Mouse (Mus musculus): ENCODE data around the gene Itga3. TPM values are rescaled to one million over a fixed set of nuclear protein-coding genes. Genes with fewer than 3 reads are reported as not detected.
A peak's percentile ranks its signal among the peaks of the same experiment; 100 is the strongest.

Gene Itga3
- polyA plus RNA-seq, 1 experiment, result 17.1 TPM

- DNase-seq, result no peak
- Histone ChIP-seq H3K4me1 (replicated peaks; ENCODE audit: control insufficient read depth, insufficient read depth, low read length) (no peaks in the 10 kb centered on the region), H3K27me3 (ENCODE audit: control insufficient read depth, insufficient read depth, low read length) (no peaks in the 10 kb centered on the region), H3K4me3 (ENCODE audit: control insufficient read depth, insufficient read depth, low read length) (no peak overlapping the region), H3K27ac (ENCODE audit: control insufficient read depth, insufficient read depth, low read length) (no peak overlapping the region), H3K36me3 (ENCODE audit: control insufficient read depth, insufficient read depth, low read length) (no peaks in the 10 kb centered on the region)
- 88% methylated on average over 6 of the region's 6 CpGs for WGBS
- TF ChIP-seq POLR2A (IDR thresholded peaks at IDR 0.05; ENCODE audit: control insufficient read depth, extremely low read depth, insufficient read depth, low read length, poor library complexity), result no peak
- no peak for TF ChIP-seq CTCF (IDR thresholded peaks at IDR 0.05; ENCODE audit: borderline replicate concordance, control insufficient read depth, extremely low read depth, insufficient read depth, low read length, poor library complexity)
Observed at GRCm38 (mm10) chr11:95026090-95026542, 50.5 kb downstream of the Itga3 start.

GRCm38 (mm10) chr11:95025227-95026012, 51.2 kb downstream of the Itga3 start:
- no peaks in the 10 kb centered on the region for H3K36me3 ChIP-seq (ENCODE audit: control insufficient read depth, insufficient read depth, low read length)
- DNase-seq, result no peak
- WGBS, result 92% methylated on average over 11 of the region's 11 CpGs
- no peaks in the 10 kb centered on the region for H3K4me1 ChIP-seq (replicated peaks; ENCODE audit: control insufficient read depth, insufficient read depth, low read length)
- no peaks in the 10 kb centered on the region for H3K27me3 ChIP-seq (ENCODE audit: control insufficient read depth, insufficient read depth, low read length)
- no peak overlapping the region for H3K27ac ChIP-seq (ENCODE audit: control insufficient read depth, insufficient read depth, low read length)
- no peak for TF ChIP-seq POLR2A (IDR thresholded peaks at IDR 0.05; ENCODE audit: control insufficient read depth, extremely low read depth, insufficient read depth, low read length, poor library complexity)
- H3K4me3 ChIP-seq (ENCODE audit: control insufficient read depth, insufficient read depth, low read length), result no peak overlapping the region

- DNase-seq, result no peak
- no peaks in the 10 kb centered on the region for H3K27me3 ChIP-seq (ENCODE audit: control insufficient read depth, insufficient read depth, low read length)
- H3K4me3 ChIP-seq (ENCODE audit: control insufficient read depth, insufficient read depth, low read length), result no peak overlapping the region
- 84% methylated on average over 29 of the region's 29 CpGs for WGBS
- no peak for TF ChIP-seq CTCF (IDR thresholded peaks at IDR 0.05; ENCODE audit: borderline replicate concordance, control insufficient read depth, extremely low read depth, insufficient read depth, low read length, poor library complexity)
- TF ChIP-seq POLR2A (IDR thresholded peaks at IDR 0.05; ENCODE audit: control insufficient read depth, extremely low read depth, insufficient read depth, low read length, poor library complexity), result no peak
- H3K4me1 ChIP-seq (replicated peaks; ENCODE audit: control insufficient read depth, insufficient read depth, low read length), result no peaks in the 10 kb centered on the region
- H3K27ac ChIP-seq (ENCODE audit: control insufficient read depth, insufficient read depth, low read length), result no peak overlapping the region
- no peaks in the 10 kb centered on the region for H3K36me3 ChIP-seq (ENCODE audit: control insufficient read depth, insufficient read depth, low read length)
Observed at GRCm38 (mm10) chr11:95024439-95025184, 52.0 kb downstream of the Itga3 start.

GRCm38 (mm10) chr11:95023481-95023880, 53.1 kb downstream of the Itga3 start:
- Histone ChIP-seq H3K4me1 (replicated peaks; ENCODE audit: control insufficient read depth, insufficient read depth, low read length) (no peaks in the 10 kb centered on the region), H3K36me3 (ENCODE audit: control insufficient read depth, insufficient read depth, low read length) (no peaks in the 10 kb centered on the region), H3K27me3 (ENCODE audit: control insufficient read depth, insufficient read depth, low read length) (no peaks in the 10 kb centered on the region), H3K27ac (ENCODE audit: control insufficient read depth, insufficient read depth, low read length) (no peak overlapping the region), H3K4me3 (ENCODE audit: control insufficient read depth, insufficient read depth, low read length) (no peak overlapping the region)
- 95% methylated on average over 9 of the region's 9 CpGs for WGBS
- no peak for TF ChIP-seq POLR2A (IDR thresholded peaks at IDR 0.05; ENCODE audit: control insufficient read depth, extremely low read depth, insufficient read depth, low read length, poor library complexity)
- TF ChIP-seq CTCF (IDR thresholded peaks at IDR 0.05; ENCODE audit: borderline replicate concordance, control insufficient read depth, extremely low read depth, insufficient read depth, low read length, poor library complexity), result no peak
- no peak for DNase-seq

- WGBS, result 84% methylated on average over 10 of the region's 10 CpGs
- Histone ChIP-seq H3K27me3 (ENCODE audit: control insufficient read depth, insufficient read depth, low read length) (no peaks in the 10 kb centered on the region), H3K4me1 (replicated peaks; ENCODE audit: control insufficient read depth, insufficient read depth, low read length) (no peaks in the 10 kb centered on the region)
Observed at GRCm38 (mm10) chr11:95022237-95022992, 54.2 kb downstream of the Itga3 start.

GRCm38 (mm10) chr11:95015484-95015883, 61.1 kb downstream of the Itga3 start:
- TF ChIP-seq CTCF (IDR thresholded peaks at IDR 0.05; ENCODE audit: borderline replicate concordance, control insufficient read depth, extremely low read depth, insufficient read depth, low read length, poor library complexity) (no peak), POLR2A (IDR thresholded peaks at IDR 0.05; ENCODE audit: control insufficient read depth, extremely low read depth, insufficient read depth, low read length, poor library complexity) (no peak)
- Histone ChIP-seq H3K4me3 (ENCODE audit: control insufficient read depth, insufficient read depth, low read length) (no peak overlapping the region), H3K36me3 (ENCODE audit: control insufficient read depth, insufficient read depth, low read length) (no peaks in the 10 kb centered on the region), H3K27me3 (ENCODE audit: control insufficient read depth, insufficient read depth, low read length) (peaks cover under 1% of the 10 kb centered on the region), H3K4me1 (replicated peaks; ENCODE audit: control insufficient read depth, insufficient read depth, low read length) (no peaks in the 10 kb centered on the region), H3K27ac (ENCODE audit: control insufficient read depth, insufficient read depth, low read length) (no peak overlapping the region)
- WGBS, result 95% methylated on average over 3 of the region's 3 CpGs
- DNase-seq, result no peak

More at GRCm38 (mm10) chr11:95022237-95022992, 54.2 kb downstream of the Itga3 start:
- H3K4me3 ChIP-seq (ENCODE audit: control insufficient read depth, insufficient read depth, low read length), result no peak overlapping the region
- H3K27ac ChIP-seq (ENCODE audit: control insufficient read depth, insufficient read depth, low read length), result no peak overlapping the region
- no peaks in the 10 kb centered on the region for H3K36me3 ChIP-seq (ENCODE audit: control insufficient read depth, insufficient read depth, low read length)
- no peak for TF ChIP-seq POLR2A (IDR thresholded peaks at IDR 0.05; ENCODE audit: control insufficient read depth, extremely low read depth, insufficient read depth, low read length, poor library complexity)
- peak; percentile 51; the same call in 1 of the 2 replicates for TF ChIP-seq CTCF (IDR thresholded peaks at IDR 0.05; ENCODE audit: borderline replicate concordance, control insufficient read depth, extremely low read depth, insufficient read depth, low read length, poor library complexity)
- DNase-seq, result no peak

Data from thymus, adult 2 months (tissue).